Mouse (Mus musculus): ENCODE results near the gene Mak. TPM values are rescaled to one million over a fixed set of nuclear protein-coding genes. Genes with fewer than 3 reads are reported as not detected.

Gene Mak
- 1.5 and 2.8 TPM in 2 replicates for polyA plus RNA-seq (2012; ENCODE audit: insufficient read depth, insufficient read length, missing spikeins)

DNA sequence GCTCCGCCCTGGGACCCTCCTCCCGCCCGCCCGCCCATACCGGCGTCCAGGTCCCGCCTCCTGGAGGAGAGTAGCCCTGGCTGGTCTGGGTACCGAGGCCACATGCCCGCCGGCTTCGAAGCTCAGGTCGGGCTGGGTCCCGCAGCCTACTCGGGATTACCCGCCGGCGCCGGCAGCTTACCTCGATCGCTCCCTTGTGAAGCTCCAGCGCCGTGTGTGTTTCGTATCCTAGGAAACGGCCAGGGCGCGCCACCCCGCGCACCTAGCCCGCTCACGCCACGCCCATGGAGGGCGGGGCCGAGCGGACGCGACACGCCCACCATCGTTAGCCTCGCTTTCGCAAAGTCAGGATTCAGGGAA lies at the start of gene Mak:
TSS of gene Mak (minus strand) at position 286 of the 360 bp plus-strand sequence.
- TF ChIP-seq CTCF (IDR thresholded peaks at IDR 0.05; ENCODE audit: low read depth, low read length) (no peak), POLR2A (IDR thresholded peaks at IDR 0.05; ENCODE audit: borderline replicate concordance, low read depth, low read length) (no peak)
- Histone ChIP-seq H3K27ac (ENCODE audit: insufficient read depth, low read depth, low read length) (no peak within 1 kb of the TSS), H3K4me1 (ENCODE audit: control insufficient read depth, insufficient read depth, low read length) (peaks cover 21% of the 10 kb centered on the region), H3K4me3 (ENCODE audit: insufficient read depth, low read length) (peak within 1 kb of the TSS; percentile 51)

DNA sequence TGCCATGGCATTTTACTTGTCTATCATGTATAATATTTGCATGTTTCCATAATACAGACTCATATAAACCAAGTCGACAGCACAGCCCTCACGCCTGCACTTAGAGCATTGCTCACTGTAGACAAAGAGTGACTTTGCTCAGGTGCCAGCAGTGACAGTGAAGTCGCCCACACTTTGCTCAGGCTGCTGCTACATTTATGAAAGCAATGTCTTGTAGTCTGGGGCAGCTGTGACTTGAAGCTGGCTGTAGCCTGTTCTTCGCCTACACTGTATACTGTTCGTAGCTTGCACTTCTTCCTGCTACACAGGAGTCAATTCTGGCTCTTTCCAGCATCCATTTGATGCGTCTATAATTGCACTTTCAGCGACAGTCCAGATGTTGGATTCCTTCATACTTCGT lies 49.6 kb upstream of the Mak start:
- no peak overlapping the region for H3K4me3 ChIP-seq (ENCODE audit: insufficient read depth, low read length)
- TF ChIP-seq CTCF (IDR thresholded peaks at IDR 0.05; ENCODE audit: low read depth, low read length) = no peak
- TF ChIP-seq POLR2A (IDR thresholded peaks at IDR 0.05; ENCODE audit: borderline replicate concordance, low read depth, low read length) = no peak
- H3K4me1 ChIP-seq (ENCODE audit: control insufficient read depth, insufficient read depth, low read length) = peaks cover 4% of the 10 kb centered on the region
- no peak overlapping the region for H3K27ac ChIP-seq (ENCODE audit: insufficient read depth, low read depth, low read length)

DNA sequence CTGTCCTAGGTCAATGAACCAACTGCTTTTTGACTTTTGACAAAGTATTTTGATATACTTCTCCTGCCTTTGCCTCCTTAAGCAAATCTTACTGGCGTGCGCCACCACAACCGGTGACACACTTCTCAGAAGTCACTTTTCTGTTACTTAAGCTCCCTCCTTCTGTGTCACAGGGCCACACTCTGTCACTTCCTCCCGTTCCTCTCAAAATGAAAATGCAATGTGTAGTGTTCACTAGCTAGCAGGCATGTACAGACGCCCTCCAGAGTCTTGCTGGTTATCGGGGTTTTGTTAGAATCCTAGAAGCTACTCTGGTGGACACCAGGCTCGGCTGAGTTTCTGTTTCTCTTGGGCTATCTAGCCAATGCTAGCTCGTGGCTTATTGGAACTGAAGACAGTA lies 48.8 kb upstream of the Mak start:
- H3K27ac ChIP-seq (ENCODE audit: insufficient read depth, low read depth, low read length) = no peak overlapping the region
- H3K4me3 ChIP-seq (ENCODE audit: insufficient read depth, low read length) = no peak overlapping the region
- TF ChIP-seq CTCF (IDR thresholded peaks at IDR 0.05; ENCODE audit: low read depth, low read length) (no peak), POLR2A (IDR thresholded peaks at IDR 0.05; ENCODE audit: borderline replicate concordance, low read depth, low read length) (no peak)

DNA sequence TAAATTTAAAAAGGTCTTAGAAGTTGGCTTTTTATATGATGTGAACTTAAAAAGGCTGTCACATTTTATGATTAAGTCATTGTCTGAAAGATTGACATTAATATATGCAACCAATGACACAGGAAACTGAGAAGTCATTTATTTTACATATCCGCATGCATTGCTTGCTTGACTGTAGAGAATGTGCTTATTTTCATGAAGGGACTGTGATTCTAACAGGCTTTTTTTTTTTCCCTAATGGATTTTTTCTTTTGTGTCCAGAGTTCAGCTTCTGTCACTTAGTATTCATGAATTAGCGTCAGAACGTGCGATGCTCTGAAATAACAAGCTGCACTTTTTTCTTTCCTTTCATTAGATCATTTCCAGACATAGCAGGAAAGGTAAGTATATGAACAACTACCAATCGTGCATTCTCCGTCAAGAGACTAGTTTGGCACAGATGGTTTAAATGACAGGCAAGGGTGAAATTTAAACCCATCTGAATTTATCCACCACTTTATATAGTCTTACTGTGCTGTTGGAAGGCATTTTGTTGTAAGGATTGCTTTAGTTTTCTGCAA lies 44.2 kb upstream of the Mak start:
- TF ChIP-seq CTCF (IDR thresholded peaks at IDR 0.05; ENCODE audit: low read depth, low read length) (no peak), POLR2A (IDR thresholded peaks at IDR 0.05; ENCODE audit: borderline replicate concordance, low read depth, low read length) (no peak)
- Histone ChIP-seq H3K27ac (ENCODE audit: insufficient read depth, low read depth, low read length) (no peak overlapping the region), H3K4me1 (ENCODE audit: control insufficient read depth, insufficient read depth, low read length) (peaks cover 18% of the 10 kb centered on the region), H3K4me3 (ENCODE audit: insufficient read depth, low read length) (no peak overlapping the region)

More for the DNA sequence above, 48.8 kb upstream of the Mak start:
- H3K4me1 ChIP-seq (ENCODE audit: control insufficient read depth, insufficient read depth, low read length) = peaks cover 4% of the 10 kb centered on the region

DNA sequence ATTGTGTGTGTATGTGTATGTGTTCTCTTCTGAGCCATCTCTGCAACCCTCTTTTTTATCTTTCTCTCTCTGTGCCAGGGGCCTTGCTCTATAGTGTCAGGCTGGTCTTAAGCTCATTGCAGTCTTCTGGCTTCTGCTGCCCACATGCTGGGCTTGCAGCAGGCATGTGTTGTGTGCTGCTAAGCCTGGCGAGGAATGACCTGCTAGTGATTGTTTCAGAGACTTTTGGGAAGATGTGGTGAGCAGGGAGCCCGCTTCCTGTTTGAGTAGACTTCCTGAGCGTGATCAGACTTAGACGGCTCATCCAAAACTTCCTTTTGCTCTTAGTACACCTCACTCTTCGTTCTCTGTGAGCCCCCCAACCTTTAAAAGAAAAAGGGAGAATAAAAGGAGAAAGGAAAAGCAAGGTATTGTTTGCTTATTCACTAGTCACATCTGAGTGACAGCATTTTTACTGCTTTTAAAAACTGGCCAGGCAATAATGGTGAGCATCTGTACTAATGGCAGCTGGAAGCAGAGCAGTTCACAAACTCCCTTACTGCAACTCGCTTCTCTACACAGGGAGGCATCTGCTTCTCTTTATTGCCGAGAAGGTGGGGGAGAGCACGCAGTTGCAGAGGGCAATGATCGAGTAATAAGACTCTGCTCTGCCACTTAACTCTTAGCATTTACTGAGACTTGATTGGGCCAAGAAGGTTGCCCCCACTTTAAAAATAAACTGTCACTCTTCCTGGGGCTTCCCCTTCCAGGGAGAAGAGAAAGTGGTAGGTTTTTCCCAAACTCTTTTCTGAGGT lies 39.8 kb upstream of the Mak start:
- Histone ChIP-seq H3K4me1 (ENCODE audit: control insufficient read depth, insufficient read depth, low read length) (peaks cover 21% of the 10 kb centered on the region), H3K4me3 (ENCODE audit: insufficient read depth, low read length) (peak overlapping the region; percentile 12), H3K27ac (ENCODE audit: insufficient read depth, low read depth, low read length) (peak overlapping the region; percentile 84)
- TF ChIP-seq POLR2A (IDR thresholded peaks at IDR 0.05; ENCODE audit: borderline replicate concordance, low read depth, low read length) = no peak

DNA sequence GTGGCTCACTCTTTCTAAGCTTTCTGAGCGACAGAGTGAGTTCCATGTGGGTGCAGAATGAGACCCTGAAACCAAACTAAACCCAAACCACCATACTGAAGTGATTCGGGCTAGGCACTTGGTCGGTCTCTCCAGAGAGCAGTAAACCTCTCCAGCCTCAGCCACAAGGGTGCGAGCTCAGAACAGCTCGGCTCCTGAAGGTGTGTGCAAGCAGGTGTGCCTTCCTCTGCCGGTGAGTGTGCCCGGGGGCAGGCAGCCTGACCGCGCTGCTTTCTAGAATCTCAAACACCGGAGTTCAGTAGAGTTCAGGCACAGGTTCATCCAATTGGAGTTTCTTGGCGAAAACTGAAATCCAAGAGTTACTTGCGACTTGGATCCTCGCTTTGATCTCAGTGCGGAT lies 34.4 kb upstream of the Mak start, which contains the start of gene Sycp2l:
TSS of gene Sycp2l (plus strand) at position 368 of the 400 bp plus-strand sequence.
- Histone ChIP-seq H3K27ac (ENCODE audit: insufficient read depth, low read depth, low read length) (no peak within 1 kb of the TSS), H3K4me1 (ENCODE audit: control insufficient read depth, insufficient read depth, low read length) (peaks cover 13% of the 10 kb centered on the region), H3K4me3 (ENCODE audit: insufficient read depth, low read length) (no peak within 1 kb of the TSS)
- no peak for TF ChIP-seq CTCF (IDR thresholded peaks at IDR 0.05; ENCODE audit: low read depth, low read length)
- no peak for TF ChIP-seq POLR2A (IDR thresholded peaks at IDR 0.05; ENCODE audit: borderline replicate concordance, low read depth, low read length)

DNA sequence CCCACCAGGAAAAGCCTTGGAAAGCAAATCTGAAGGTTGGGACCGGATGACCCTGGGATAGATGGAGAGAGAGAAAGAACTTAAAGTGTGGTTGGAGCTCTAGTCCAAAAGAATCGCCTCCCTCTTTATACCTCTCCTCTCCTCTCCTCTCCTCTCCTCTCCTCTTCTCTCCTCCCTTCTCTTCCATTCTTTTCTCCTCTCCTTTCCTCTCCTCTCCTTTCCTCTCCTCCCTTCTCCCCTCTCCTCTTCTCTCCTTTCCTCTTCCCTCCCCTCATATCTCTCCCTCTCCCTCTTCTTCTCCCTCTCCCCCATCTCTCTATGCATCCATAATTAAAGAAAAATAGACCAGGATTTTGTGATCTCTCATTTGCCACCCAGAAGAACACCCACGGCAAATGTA lies 31.4 kb upstream of the Mak start, which contains the start of gene Gcm2:
TSS of gene Gcm2 (minus strand) at position 101 of the 400 bp plus-strand sequence.
- H3K4me3 ChIP-seq (ENCODE audit: insufficient read depth, low read length) = no peak within 1 kb of the TSS
- peaks cover 5% of the 10 kb centered on the region; the same call in 1 of the 2 replicates for H3K4me1 ChIP-seq (ENCODE audit: control insufficient read depth, insufficient read depth, low read length)
- no peak for TF ChIP-seq POLR2A (IDR thresholded peaks at IDR 0.05; ENCODE audit: borderline replicate concordance, low read depth, low read length)
- TF ChIP-seq CTCF (IDR thresholded peaks at IDR 0.05; ENCODE audit: low read depth, low read length) = no peak
- H3K27ac ChIP-seq (ENCODE audit: insufficient read depth, low read depth, low read length) = no peak within 1 kb of the TSS

DNA sequence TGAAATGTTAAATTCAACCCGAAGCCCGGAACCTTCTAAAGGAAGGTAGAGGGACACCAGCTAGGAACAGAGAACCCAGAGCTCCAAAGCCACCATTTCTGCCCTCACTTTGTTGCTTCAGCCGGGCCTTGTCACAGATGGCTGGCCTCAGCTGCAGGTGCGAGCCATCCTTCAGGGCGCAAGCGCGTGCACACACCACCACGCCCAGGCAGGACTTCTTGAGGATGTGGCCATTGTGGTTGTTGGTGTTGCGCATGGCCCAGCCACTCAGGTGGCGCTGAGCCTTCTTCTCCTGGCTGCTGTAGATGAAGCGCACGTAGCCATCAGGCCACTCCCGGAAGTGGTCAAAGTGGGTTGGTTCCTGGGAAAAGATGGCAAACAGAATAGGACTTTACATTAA lies 26.0 kb upstream of the Mak start:
- no peak for TF ChIP-seq POLR2A (IDR thresholded peaks at IDR 0.05; ENCODE audit: borderline replicate concordance, low read depth, low read length)
- no peak for TF ChIP-seq CTCF (IDR thresholded peaks at IDR 0.05; ENCODE audit: low read depth, low read length)
- Histone ChIP-seq H3K27ac (ENCODE audit: insufficient read depth, low read depth, low read length) (no peak overlapping the region), H3K4me3 (ENCODE audit: insufficient read depth, low read length) (no peak overlapping the region), H3K4me1 (ENCODE audit: control insufficient read depth, insufficient read depth, low read length) (peaks cover 14% of the 10 kb centered on the region)

DNA sequence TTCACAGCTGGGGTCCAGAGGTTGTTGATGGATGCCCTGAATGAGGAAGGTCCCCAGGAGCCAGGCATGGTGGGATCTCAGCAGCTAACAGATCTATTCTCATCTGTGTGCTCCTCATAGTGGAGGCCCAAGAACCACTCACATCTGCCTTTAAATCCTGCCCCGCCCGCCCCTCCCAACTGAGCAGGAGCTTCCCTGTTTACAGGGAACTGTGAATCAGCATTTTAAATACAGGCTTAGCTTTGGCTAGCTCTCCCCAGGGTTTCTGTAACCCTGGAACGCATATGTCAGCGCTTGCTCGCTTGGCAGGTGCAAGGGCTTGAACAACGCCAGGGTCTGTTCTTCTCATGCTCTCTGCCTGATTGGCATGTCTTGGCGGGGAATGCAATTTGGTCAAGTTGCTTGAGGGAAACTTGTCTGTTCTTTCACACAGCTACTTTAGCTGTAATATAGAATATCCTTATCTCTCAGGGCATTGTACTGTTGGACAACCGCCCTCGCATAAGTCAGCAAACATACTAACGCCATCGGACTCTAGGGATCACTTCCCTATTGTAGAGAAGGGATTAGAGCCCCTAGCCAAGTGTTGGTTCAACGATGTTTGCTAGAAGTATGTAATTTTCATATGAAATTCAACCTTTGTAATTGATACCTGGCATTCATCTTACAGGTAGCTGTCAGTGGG lies 24.5 kb upstream of the Mak start:
- H3K4me1 ChIP-seq (ENCODE audit: control insufficient read depth, insufficient read depth, low read length) = peaks cover 10% of the 10 kb centered on the region
- no peak overlapping the region for H3K4me3 ChIP-seq (ENCODE audit: insufficient read depth, low read length)
- H3K27ac ChIP-seq (ENCODE audit: insufficient read depth, low read depth, low read length) = peak overlapping the region; percentile 40
- TF ChIP-seq CTCF (IDR thresholded peaks at IDR 0.05; ENCODE audit: low read depth, low read length) (no peak), POLR2A (IDR thresholded peaks at IDR 0.05; ENCODE audit: borderline replicate concordance, low read depth, low read length) (no peak)

DNA sequence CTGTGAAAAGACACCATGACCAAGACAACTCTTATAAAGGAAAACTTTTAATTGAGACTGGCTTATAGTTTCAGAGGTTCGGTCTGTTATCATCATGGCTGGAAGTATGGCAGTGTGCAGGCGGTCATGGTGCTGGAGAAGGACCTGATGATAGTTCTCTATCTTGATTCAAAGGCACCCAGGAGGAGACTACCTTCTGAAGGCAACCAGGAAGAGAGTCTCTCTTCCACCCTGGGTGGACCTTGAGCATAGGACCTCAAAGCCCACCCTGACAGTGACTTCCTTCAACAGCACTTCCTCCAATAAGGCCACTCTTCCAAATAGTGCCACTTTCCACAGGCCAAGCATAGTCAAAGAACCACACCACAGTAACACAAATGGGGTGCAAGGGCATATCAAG lies 20.5 kb upstream of the Mak start:
- no peak for TF ChIP-seq POLR2A (IDR thresholded peaks at IDR 0.05; ENCODE audit: borderline replicate concordance, low read depth, low read length)
- TF ChIP-seq CTCF (IDR thresholded peaks at IDR 0.05; ENCODE audit: low read depth, low read length) = no peak
- Histone ChIP-seq H3K4me3 (ENCODE audit: insufficient read depth, low read length) (no peak overlapping the region), H3K27ac (ENCODE audit: insufficient read depth, low read depth, low read length) (no peak overlapping the region), H3K4me1 (ENCODE audit: control insufficient read depth, insufficient read depth, low read length) (peaks cover 16% of the 10 kb centered on the region)

Measured in bone marrow macrophage, adult 2 months (primary cell).